Mouse (Mus musculus) layer of hippocampus, postnatal 25 days (tissue): Measurements from ENCODE around the gene Zfp768. TPM values are rescaled to one million over a fixed set of nuclear protein-coding genes. Genes with fewer than 3 reads are reported as not detected.
"Not testable (repeated sequence)": the region's sequence is repeated elsewhere in the genome, so short reads cannot be mapped to it uniquely, and the experiment has no call there.

Experiments
- DNase-seq, 2 experiments: peaks; one replicate each; pipeline ENCODE4 v3.0.0; 2022; ENCODE audit warnings: mixed read lengths in 2 of 2, low spot score in 1 of 2; ENCODE audit errors: extremely low spot score in 1 of 2
- total RNA-seq, 2 experiments: library from RNA; stranded (reverse); gene quantifications; 2 replicates each; pipeline ENCODE4 v1.2.3; 2021

The Zfp768 gene
- total RNA-seq, 2 experiments from 2014 or later = 11.5 to 11.8 TPM

GRCm38 (mm10) chr7:127360265-127360664, 14.9 kb upstream of the Zfp768 start:
- no peak for DNase-seq

GRCm38 (mm10) chr7:127358472-127358871, 13.1 kb upstream of the Zfp768 start:
- DNase-seq = no peak

- no peak for DNase-seq
Observed at GRCm38 (mm10) chr7:127357871-127358270, 12.5 kb upstream of the Zfp768 start.

GRCm38 (mm10) chr7:127355796-127356195, 10.4 kb upstream of the Zfp768 start:
- DNase-seq = no peak

- no peak for DNase-seq
Observed at GRCm38 (mm10) chr7:127351230-127352004, 6.0 kb upstream of the Zfp768 start.

- DNase-seq = no peak
Observed at GRCm38 (mm10) chr7:127346676-127347075, 1.3 kb upstream of the Zfp768 start.

- DNase-seq = no peak
Observed at GRCm38 (mm10) chr7:127345092-127345491, 297 bp downstream of the Zfp768 start.

- DNase-seq = no peak
Observed at GRCm38 (mm10) chr7:127344371-127344770, 1.0 kb downstream of the Zfp768 start.

- no peak for DNase-seq
Observed at GRCm38 (mm10) chr7:127343351-127344019, 1.9 kb downstream of the Zfp768 start.

GRCm38 (mm10) chr7:127342888-127343287, 2.5 kb downstream of the Zfp768 start:
- DNase-seq = no peak

- DNase-seq = no peak
Observed at GRCm38 (mm10) chr7:127342332-127342731, 3.1 kb downstream of the Zfp768 start.

GRCm38 (mm10) chr7:127341861-127342260, 3.5 kb downstream of the Zfp768 start:
- not testable (repeated sequence) for DNase-seq

GRCm38 (mm10) chr7:127341356-127341755, 4.0 kb downstream of the Zfp768 start:
- no peak for DNase-seq

- DNase-seq = no peak
Observed at GRCm38 (mm10) chr7:127337636-127338035, 7.8 kb downstream of the Zfp768 start.

- no peak for DNase-seq
Observed at GRCm38 (mm10) chr7:127335604-127336003, 9.8 kb downstream of the Zfp768 start.

GRCm38 (mm10) chr7:127333240-127333639, 12.1 kb downstream of the Zfp768 start:
- DNase-seq = no peak

GRCm38 (mm10) chr7:127326685-127327084, 18.7 kb downstream of the Zfp768 start:
- peak in 1 of 2 experiments; percentile 24 for DNase-seq

- no peak for DNase-seq
Observed at GRCm38 (mm10) chr7:127325550-127325949, 19.8 kb downstream of the Zfp768 start.

- no peak for DNase-seq
Observed at GRCm38 (mm10) chr7:127324944-127325343, 20.4 kb downstream of the Zfp768 start.

GRCm38 (mm10) chr7:127322085-127322484, 23.3 kb downstream of the Zfp768 start:
- DNase-seq = no peak

- DNase-seq = no peak
Observed at GRCm38 (mm10) chr7:127321106-127321505, 24.3 kb downstream of the Zfp768 start.

GRCm38 (mm10) chr7:127313912-127314311, 31.5 kb downstream of the Zfp768 start:
- no peak for DNase-seq
